Mouse (Mus musculus): ENCODE data around the gene Snapc3. TPM values are rescaled to one million over a fixed set of nuclear protein-coding genes. Genes with fewer than 3 reads are reported as not detected.
"Not testable (repeated sequence)": the region's sequence is repeated elsewhere in the genome, so short reads cannot be mapped to it uniquely, and the experiment has no call there.

Gene Snapc3
- polyA plus RNA-seq, 1 experiment from 2014 or later: 86.1 TPM

- Histone ChIP-seq H3K27me3 (replicated peaks) (no peaks in the 10 kb centered on the region), H3K9ac (no peak overlapping the region), H3K9me3 (no peaks in the 10 kb centered on the region), H3K4me3 (no peak overlapping the region), H3K4me2 (replicated peaks) (no peak overlapping the region), H3K4me1 (no peaks in the 10 kb centered on the region), H3K36me3 (peaks cover 78% of the 10 kb centered on the region), H3K27ac (no peak overlapping the region)
- 85% methylated on average over 7 of the region's 7 CpGs for WGBS
- ATAC-seq (ENCODE audit: low FRiP score, low read depth): 0 out of 2 replicates have a peak, but pooled peaks have one; percentile 48
Measured at GRCm38 (mm10) chr4:83467615-83468014, 50.1 kb downstream of the Snapc3 start.

GRCm38 (mm10) chr4:83468208-83468607 lies 50.7 kb downstream of the Snapc3 start:
- 0 out of 2 replicates have a peak, but pooled peaks have one; percentile 25 for ATAC-seq (ENCODE audit: low FRiP score, low read depth)
- H3K4me3 ChIP-seq: no peak overlapping the region
- peaks cover 76% of the 10 kb centered on the region for H3K36me3 ChIP-seq
- H3K27ac ChIP-seq: no peak overlapping the region
- H3K4me2 ChIP-seq (replicated peaks): no peak overlapping the region
- H3K4me1 ChIP-seq: no peaks in the 10 kb centered on the region
- no peaks in the 10 kb centered on the region for H3K27me3 ChIP-seq (replicated peaks)
- H3K9me3 ChIP-seq: no peaks in the 10 kb centered on the region
- WGBS: 61% methylated on average over 3 of the region's 3 CpGs
- H3K9ac ChIP-seq: no peak overlapping the region

GRCm38 (mm10) chr4:83485250-83485649 lies 67.7 kb downstream of the Snapc3 start:
- Histone ChIP-seq H3K4me2 (replicated peaks) (peak overlapping the region; percentile 68), H3K27ac (no peak overlapping the region), H3K27me3 (replicated peaks) (no peaks in the 10 kb centered on the region), H3K4me1 (peaks cover 12% of the 10 kb centered on the region), H3K9me3 (no peaks in the 10 kb centered on the region), H3K36me3 (peaks cover 29% of the 10 kb centered on the region), H3K4me3 (peak overlapping the region; percentile 97), H3K9ac (peak overlapping the region; percentile 98)
- ATAC-seq (ENCODE audit: low FRiP score, low read depth): no peak
- 18% methylated on average over 12 of the region's 12 CpGs for WGBS

GRCm38 (mm10) chr4:83485735-83486116 lies 68.2 kb downstream of the Snapc3 start:
- under 1% methylated on average over 31 of the region's 40 CpGs for WGBS
- no peaks in the 10 kb centered on the region for H3K27me3 ChIP-seq (replicated peaks)
- peak overlapping the region; percentile 98 for H3K9ac ChIP-seq
- H3K4me1 ChIP-seq: peaks cover 12% of the 10 kb centered on the region
- H3K4me2 ChIP-seq (replicated peaks): peak overlapping the region; percentile 68
- H3K36me3 ChIP-seq: peaks cover 28% of the 10 kb centered on the region
- H3K27ac ChIP-seq: peak overlapping the region; percentile 99
- H3K4me3 ChIP-seq: peak overlapping the region; percentile 97
- no peaks in the 10 kb centered on the region for H3K9me3 ChIP-seq
- ATAC-seq (ENCODE audit: low FRiP score, low read depth): peak; percentile 89

- WGBS: under 1% methylated on average over 69 of the region's 86 CpGs
- ATAC-seq (ENCODE audit: low FRiP score, low read depth): peak; percentile 96
- H3K27me3 ChIP-seq (replicated peaks): no peaks in the 10 kb centered on the region
Measured at GRCm38 (mm10) chr4:83486117-83486901, 68.8 kb downstream of the Snapc3 start, which contains the start of gene Psip1. Gene Psip1, minus strand, starts transcription at chr4:83486459.

GRCm38 (mm10) chr4:83489121-83489520 lies 71.6 kb downstream of the Snapc3 start:
- H3K4me1 ChIP-seq: peaks cover 9% of the 10 kb centered on the region
- 0 out of 2 replicates have a peak, but pooled peaks cover 4% of the 10 kb centered on the region for H3K36me3 ChIP-seq
- H3K4me2 ChIP-seq (replicated peaks): no peak overlapping the region
- H3K9me3 ChIP-seq: no peaks in the 10 kb centered on the region
- no peaks in the 10 kb centered on the region for H3K27me3 ChIP-seq (replicated peaks)
- WGBS: 22% methylated on average over 5 of the region's 5 CpGs
- H3K27ac ChIP-seq: no peak overlapping the region
- no peak overlapping the region for H3K4me3 ChIP-seq
- no peak overlapping the region for H3K9ac ChIP-seq
- ATAC-seq (ENCODE audit: low FRiP score, low read depth): no peak

More at GRCm38 (mm10) chr4:83486117-83486901, 68.8 kb downstream of the Snapc3 start, which contains the start of gene Psip1:
- Histone ChIP-seq H3K36me3 (peaks cover 22% of the 10 kb centered on the region), H3K4me1 (peaks cover 12% of the 10 kb centered on the region), H3K4me3 (peak within 1 kb of the TSS; percentile 97), H3K27ac (peak within 1 kb of the TSS; percentile 99), H3K9me3 (no peaks in the 10 kb centered on the region), H3K9ac (peak within 1 kb of the TSS; percentile 98), H3K4me2 (replicated peaks) (peak within 1 kb of the TSS; percentile 68)

DNA sequence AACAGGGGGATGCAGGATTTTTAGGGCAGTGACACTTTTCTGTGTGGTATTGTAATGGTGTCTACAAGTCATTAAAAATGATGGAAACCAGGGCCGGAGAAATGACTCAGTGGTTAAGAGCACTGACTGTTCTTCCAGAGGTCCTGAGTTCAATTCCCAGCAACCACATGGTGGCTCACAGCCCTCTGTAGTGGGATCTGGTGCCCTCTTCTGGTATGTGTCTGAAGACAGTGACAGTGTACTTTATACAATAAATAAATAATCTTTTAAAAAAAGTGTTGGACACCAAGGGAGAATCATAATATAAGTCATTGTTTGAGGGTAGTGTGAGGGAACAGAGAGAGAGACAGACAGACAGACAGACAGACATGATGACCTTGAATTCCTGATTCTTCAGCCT lies 75.6 kb downstream of the Snapc3 start:
- H3K27ac ChIP-seq: no peak overlapping the region
- no peak for ATAC-seq (ENCODE audit: low FRiP score, low read depth)
- no peak overlapping the region for H3K4me3 ChIP-seq
- no peak overlapping the region for H3K9ac ChIP-seq
- H3K36me3 ChIP-seq: no peaks in the 10 kb centered on the region
- WGBS: 95% methylated on average over 1 of the region's 1 CpGs
- no peaks in the 10 kb centered on the region for H3K4me1 ChIP-seq
- no peaks in the 10 kb centered on the region for H3K9me3 ChIP-seq
- H3K27me3 ChIP-seq (replicated peaks): no peaks in the 10 kb centered on the region
- no peak overlapping the region for H3K4me2 ChIP-seq (replicated peaks)

- not testable (repeated sequence) for H3K27me3 ChIP-seq (replicated peaks); ATAC-seq (ENCODE audit: low FRiP score, low read depth); H3K9ac ChIP-seq; H3K4me3 ChIP-seq; H3K4me1 ChIP-seq; H3K36me3 ChIP-seq; H3K4me2 ChIP-seq (replicated peaks); H3K9me3 ChIP-seq; H3K27ac ChIP-seq
- WGBS: 82% methylated on average over 5 of the region's 5 CpGs
Measured at GRCm38 (mm10) chr4:83497013-83497412, 79.5 kb downstream of the Snapc3 start.

- H3K9ac ChIP-seq: no peak overlapping the region
- 8% methylated on average over 22 of the region's 22 CpGs for WGBS
- ATAC-seq (ENCODE audit: low FRiP score, low read depth): peak; percentile 86
Measured at GRCm38 (mm10) chr4:83500154-83501036, 82.9 kb downstream of the Snapc3 start.

GRCm38 (mm10) chr4:83501037-83501430 lies 83.5 kb downstream of the Snapc3 start:
- Histone ChIP-seq H3K27ac (no peak overlapping the region), H3K36me3 (no peaks in the 10 kb centered on the region), H3K9me3 (no peaks in the 10 kb centered on the region), H3K4me3 (no peak overlapping the region), H3K4me2 (replicated peaks) (peak overlapping the region; percentile 53), H3K27me3 (replicated peaks) (no peaks in the 10 kb centered on the region), H3K4me1 (0 out of 2 replicates have a peak, but pooled peaks cover 3% of the 10 kb centered on the region), H3K9ac (no peak overlapping the region)
- peak; percentile 79 for ATAC-seq (ENCODE audit: low FRiP score, low read depth)
- 38% methylated on average over 7 of the region's 7 CpGs for WGBS

More at GRCm38 (mm10) chr4:83500154-83501036, 82.9 kb downstream of the Snapc3 start:
- H3K4me3 ChIP-seq: peak overlapping the region; percentile 30
- H3K4me1 ChIP-seq: 0 out of 2 replicates have a peak, but pooled peaks cover 3% of the 10 kb centered on the region
- no peak overlapping the region for H3K27ac ChIP-seq
- no peaks in the 10 kb centered on the region for H3K36me3 ChIP-seq
- no peaks in the 10 kb centered on the region for H3K27me3 ChIP-seq (replicated peaks)
- H3K9me3 ChIP-seq: no peaks in the 10 kb centered on the region
- peak overlapping the region; percentile 53 for H3K4me2 ChIP-seq (replicated peaks)

DNA sequence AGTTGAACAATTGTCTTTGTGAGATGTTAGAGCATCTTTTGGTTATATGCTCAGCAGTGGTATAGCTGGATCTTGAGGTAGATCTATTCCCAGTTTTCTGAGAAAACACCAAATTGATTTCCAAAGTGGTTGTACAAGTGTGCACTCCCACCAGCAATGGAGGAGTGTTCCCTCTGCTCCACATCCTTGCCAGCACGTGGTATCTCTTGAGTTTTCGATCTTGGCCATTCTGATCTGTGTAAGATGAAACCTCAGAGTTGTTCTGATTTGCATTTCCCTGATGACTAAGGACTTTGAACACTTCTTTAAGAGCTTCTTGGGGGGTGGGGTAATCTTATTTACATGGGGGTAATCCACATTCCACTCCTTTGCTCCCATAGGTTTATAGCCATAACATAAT lies 92.1 kb downstream of the Snapc3 start:
- Histone ChIP-seq H3K4me3 (no peak overlapping the region), H3K9ac (no peak overlapping the region), H3K36me3 (no peaks in the 10 kb centered on the region), H3K27me3 (replicated peaks) (no peaks in the 10 kb centered on the region), H3K4me1 (no peaks in the 10 kb centered on the region), H3K4me2 (replicated peaks) (no peak overlapping the region), H3K27ac (no peak overlapping the region), H3K9me3 (no peaks in the 10 kb centered on the region)
- ATAC-seq (ENCODE audit: low FRiP score, low read depth): no peak
- WGBS: 60% methylated on average over 2 of the region's 2 CpGs

DNA sequence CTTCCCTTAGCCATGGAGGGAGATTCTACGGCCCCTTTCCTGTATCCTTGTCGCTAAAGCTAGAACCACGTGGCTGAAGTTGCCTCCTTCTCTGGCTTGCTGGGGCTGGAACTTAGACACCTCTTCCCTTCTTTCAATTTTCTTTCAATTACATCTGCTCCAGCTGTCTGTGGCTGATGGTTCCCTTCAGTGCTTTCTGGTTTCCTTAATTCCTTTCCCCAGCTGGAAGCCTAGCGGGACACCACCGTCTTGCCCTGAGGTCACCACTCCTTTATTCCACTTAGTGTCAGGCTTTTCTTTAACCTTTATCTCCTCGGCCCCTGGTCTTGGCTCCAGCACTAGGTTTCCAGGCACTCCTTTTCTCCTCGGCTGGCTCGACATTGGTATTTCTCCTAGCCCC lies 93.6 kb downstream of the Snapc3 start:
- 60% methylated on average over 8 of the region's 8 CpGs for WGBS
- Histone ChIP-seq H3K9ac (no peak overlapping the region), H3K4me3 (no peak overlapping the region), H3K4me1 (no peaks in the 10 kb centered on the region), H3K4me2 (replicated peaks) (no peak overlapping the region), H3K36me3 (no peaks in the 10 kb centered on the region), H3K27ac (no peak overlapping the region), H3K9me3 (no peaks in the 10 kb centered on the region), H3K27me3 (replicated peaks) (no peaks in the 10 kb centered on the region)
- no peak for ATAC-seq (ENCODE audit: low FRiP score, low read depth)
